Mouse (Mus musculus): Measurements from ENCODE around the gene Grcc10. TPM values are rescaled to one million over a fixed set of nuclear protein-coding genes. Genes with fewer than 3 reads are reported as not detected.

The Grcc10 gene
- polyA plus RNA-seq, 1 experiment from 2014 or later, result 429 TPM

- 0 out of 2 replicates have a peak, but pooled peaks have one; percentile 9 for TF ChIP-seq CTCF (IDR thresholded peaks at IDR 0.05; ENCODE audit: low read depth)
- H3K27me3 ChIP-seq (ENCODE audit: insufficient read depth, low read length), result no peaks in the 10 kb centered on the region
- H3K36me3 ChIP-seq (ENCODE audit: insufficient read depth), result peaks cover 71% of the 10 kb centered on the region
- H3K4me2 ChIP-seq, result no peak overlapping the region
- no peaks in the 10 kb centered on the region for H3K9me3 ChIP-seq (ENCODE audit: low read depth, low read length)
- no peak overlapping the region for H3K9ac ChIP-seq
- no peaks in the 10 kb centered on the region for H3K4me1 ChIP-seq (ENCODE audit: insufficient read depth)
- ATAC-seq (ENCODE audit: insufficient read depth) (peak; percentile 7; the same call in 1 of the 2 replicates), DNase-seq (no peak)
- no peak overlapping the region for H3K27ac ChIP-seq (ENCODE audit: low read depth)
- no peak overlapping the region for H3K4me3 ChIP-seq (ENCODE audit: low read depth, low read length)
- WGBS, result 88% methylated on average over 17 of the region's 17 CpGs
Measured at GRCm38 (mm10) chr6:124702102-124702783, 38.9 kb downstream of the Grcc10 start.

DNA sequence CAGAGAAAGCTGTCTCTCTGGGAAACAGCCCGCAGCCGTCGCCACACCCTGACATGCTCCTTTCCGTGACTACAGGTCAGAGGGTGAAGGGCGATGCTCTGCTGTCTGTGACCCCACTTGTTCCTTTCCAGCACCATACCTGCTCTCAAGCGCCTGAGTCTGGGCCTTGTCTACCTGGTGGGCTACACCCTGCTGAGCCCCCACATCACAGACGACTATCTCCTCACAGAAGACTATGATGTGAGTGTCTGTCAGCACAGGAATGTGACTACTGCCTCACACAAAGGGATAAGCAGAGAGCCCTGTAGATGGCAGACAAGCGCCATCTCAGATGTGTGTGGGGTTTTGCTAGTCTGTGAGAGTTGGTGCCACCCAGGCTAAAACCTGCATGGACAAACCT lies 39.8 kb downstream of the Grcc10 start:
- Histone ChIP-seq H3K36me3 (ENCODE audit: insufficient read depth) (peaks cover 65% of the 10 kb centered on the region), H3K9me3 (ENCODE audit: low read depth, low read length) (no peaks in the 10 kb centered on the region), H3K27ac (ENCODE audit: low read depth) (no peak overlapping the region), H3K4me2 (no peak overlapping the region), H3K9ac (no peak overlapping the region), H3K4me1 (ENCODE audit: insufficient read depth) (no peaks in the 10 kb centered on the region), H3K4me3 (ENCODE audit: low read depth, low read length) (no peak overlapping the region), H3K27me3 (ENCODE audit: insufficient read depth, low read length) (no peaks in the 10 kb centered on the region)
- WGBS, result 68% methylated on average over 8 of the region's 8 CpGs
- peak; percentile 35; the same call in 1 of the 2 replicates for TF ChIP-seq CTCF (IDR thresholded peaks at IDR 0.05; ENCODE audit: low read depth)
- DNase-seq (peak; percentile 31), ATAC-seq (ENCODE audit: insufficient read depth) (0 out of 2 replicates have a peak, but pooled peaks have one; percentile 10)

GRCm38 (mm10) chr6:124699962-124700610 lies 41.1 kb downstream of the Grcc10 start:
- peak; percentile 51 for DNase-seq
- Histone ChIP-seq H3K27ac (ENCODE audit: low read depth) (no peak overlapping the region; the same call in 1 of the 2 replicates), H3K4me3 (ENCODE audit: low read depth, low read length) (no peak overlapping the region), H3K4me1 (ENCODE audit: insufficient read depth) (no peaks in the 10 kb centered on the region), H3K27me3 (ENCODE audit: insufficient read depth, low read length) (no peaks in the 10 kb centered on the region), H3K9me3 (ENCODE audit: low read depth, low read length) (no peaks in the 10 kb centered on the region), H3K36me3 (ENCODE audit: insufficient read depth) (peaks cover 54% of the 10 kb centered on the region), H3K4me2 (no peak overlapping the region), H3K9ac (no peak overlapping the region)
- 79% methylated on average over 11 of the region's 11 CpGs for WGBS
- no peak for TF ChIP-seq CTCF (IDR thresholded peaks at IDR 0.05; ENCODE audit: low read depth)
- ATAC-seq (ENCODE audit: insufficient read depth), result peak; percentile 50

DNA sequence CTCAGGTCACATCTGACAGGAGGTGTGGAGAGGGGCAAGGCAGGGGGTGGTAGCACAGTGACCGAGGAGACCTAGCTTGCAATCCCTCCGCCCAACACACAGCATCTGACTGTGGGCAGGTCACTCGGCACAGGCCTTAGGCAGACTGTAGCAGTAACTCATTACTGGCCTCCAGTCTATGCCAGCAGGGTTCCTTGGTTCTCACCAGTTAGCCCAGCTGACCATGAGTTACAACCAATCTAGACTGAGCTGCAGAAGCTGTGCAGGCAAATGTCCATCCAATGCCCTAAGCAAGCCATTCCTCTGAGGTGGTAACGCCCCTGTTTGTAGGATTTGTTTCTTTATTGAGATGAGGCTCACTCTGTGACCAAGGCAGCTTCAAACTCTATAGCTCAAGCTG lies 41.8 kb downstream of the Grcc10 start:
- H3K4me2 ChIP-seq, result no peak overlapping the region
- no peaks in the 10 kb centered on the region for H3K9me3 ChIP-seq (ENCODE audit: low read depth, low read length)
- peaks cover 5% of the 10 kb centered on the region; the same call in 1 of the 2 replicates for H3K4me1 ChIP-seq (ENCODE audit: insufficient read depth)
- H3K27ac ChIP-seq (ENCODE audit: low read depth), result no peak overlapping the region
- 84% methylated on average over 4 of the region's 4 CpGs for WGBS
- no peak overlapping the region for H3K9ac ChIP-seq
- H3K36me3 ChIP-seq (ENCODE audit: insufficient read depth), result peaks cover 47% of the 10 kb centered on the region
- no peak overlapping the region for H3K4me3 ChIP-seq (ENCODE audit: low read depth, low read length)
- no peak for TF ChIP-seq CTCF (IDR thresholded peaks at IDR 0.05; ENCODE audit: low read depth)
- ATAC-seq (ENCODE audit: insufficient read depth) (no peak), DNase-seq (no peak)
- H3K27me3 ChIP-seq (ENCODE audit: insufficient read depth, low read length), result no peaks in the 10 kb centered on the region

- no peaks in the 10 kb centered on the region for H3K9me3 ChIP-seq (ENCODE audit: low read depth, low read length)
- no peak for ATAC-seq (ENCODE audit: insufficient read depth)
- peaks cover 41% of the 10 kb centered on the region for H3K36me3 ChIP-seq (ENCODE audit: insufficient read depth)
Measured at GRCm38 (mm10) chr6:124698751-124699150, 42.4 kb downstream of the Grcc10 start.

DNA sequence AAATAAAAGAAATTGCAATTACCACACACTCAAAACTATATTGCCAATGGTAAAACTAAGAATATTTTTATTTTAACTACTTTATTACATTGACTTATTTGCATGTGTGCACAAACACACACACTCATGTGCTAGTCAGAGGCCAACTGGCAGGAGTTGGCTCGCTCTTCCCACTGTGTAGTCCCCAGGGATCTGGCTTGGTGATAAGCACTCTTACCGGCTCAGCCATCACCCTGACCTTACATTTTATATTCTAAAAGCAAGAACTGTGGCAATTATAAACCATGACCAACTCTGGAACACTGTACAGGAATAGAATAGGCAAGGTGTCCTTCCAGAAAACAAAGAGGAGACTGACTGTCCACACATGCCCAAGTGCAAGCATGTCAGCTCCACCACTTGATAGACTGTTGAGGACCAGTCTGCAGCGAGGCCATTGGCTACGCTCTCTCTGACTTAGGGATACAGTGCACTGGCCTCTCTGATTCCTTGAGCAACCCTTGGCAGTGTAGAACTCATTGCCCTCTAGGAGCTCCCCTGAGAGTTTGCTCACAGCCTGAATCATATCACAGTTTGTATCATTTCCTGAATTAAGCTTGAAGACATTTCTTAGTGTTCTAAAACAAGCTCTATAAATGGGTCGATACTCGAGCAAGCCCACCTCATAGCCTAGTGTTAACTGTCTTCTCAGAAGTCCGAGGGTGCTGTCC lies 44.6 kb downstream of the Grcc10 start:
- peaks cover 15% of the 10 kb centered on the region for H3K4me1 ChIP-seq (ENCODE audit: insufficient read depth)
- no peak overlapping the region for H3K9ac ChIP-seq
- H3K36me3 ChIP-seq (ENCODE audit: insufficient read depth), result peaks cover 20% of the 10 kb centered on the region
- no peak overlapping the region for H3K4me2 ChIP-seq
- TF ChIP-seq CTCF (IDR thresholded peaks at IDR 0.05; ENCODE audit: low read depth), result no peak
- ATAC-seq (ENCODE audit: insufficient read depth), result no peak
- no peak for DNase-seq
- no peaks in the 10 kb centered on the region for H3K27me3 ChIP-seq (ENCODE audit: insufficient read depth, low read length)
- WGBS, result 85% methylated on average over 7 of the region's 7 CpGs
- no peaks in the 10 kb centered on the region for H3K9me3 ChIP-seq (ENCODE audit: low read depth, low read length)
- H3K4me3 ChIP-seq (ENCODE audit: low read depth, low read length), result no peak overlapping the region
- H3K27ac ChIP-seq (ENCODE audit: low read depth), result no peak overlapping the region

More at GRCm38 (mm10) chr6:124698751-124699150, 42.4 kb downstream of the Grcc10 start:
- Histone ChIP-seq H3K4me1 (ENCODE audit: insufficient read depth) (peaks cover 11% of the 10 kb centered on the region; the same call in 1 of the 2 replicates), H3K4me2 (no peak overlapping the region), H3K27me3 (ENCODE audit: insufficient read depth, low read length) (no peaks in the 10 kb centered on the region), H3K27ac (ENCODE audit: low read depth) (no peak overlapping the region), H3K4me3 (ENCODE audit: low read depth, low read length) (no peak overlapping the region), H3K9ac (no peak overlapping the region)
- WGBS, result 63% methylated on average over 6 of the region's 6 CpGs
- no peak for DNase-seq
- no peak for TF ChIP-seq CTCF (IDR thresholded peaks at IDR 0.05; ENCODE audit: low read depth)

Data from lung, embryonic 14.5 days (tissue).